Mouse (Mus musculus) embryo, embryonic 10 days (tissue): ENCODE results near the gene Dab2.

Experiments
- DNase-seq: peaks from one replicate; pipeline ENCODE4 v3.0.0-alpha.2; 2015; ENCODE audit warnings: low spot score

Dab2 gene

GRCm38 (mm10) chr15:6469384-6469783, 169.8 kb downstream of the Dab2 start:
- DNase-seq = no peak

GRCm38 (mm10) chr15:6483561-6483960, 184.0 kb downstream of the Dab2 start:
- no peak for DNase-seq
